Mouse (Mus musculus) forebrain, embryonic 15.5 days (tissue): ENCODE measurements around the gene Krt9. TPM values are rescaled to one million over a fixed set of nuclear protein-coding genes. Genes with fewer than 3 reads are reported as not detected.
"Not testable (repeated sequence)": the region's sequence is repeated elsewhere in the genome, so short reads cannot be mapped to it uniquely, and the experiment has no call there.

Experiments
- ATAC-seq: fragments of 200-750 bp; cut with Nextera tagmentation; replicated peaks from 2 replicates; pipeline ENCODE4 v1.8.0; 2017; ENCODE audit warnings: mild to moderate bottlenecking, moderate TSS enrichment, moderate library complexity
- H3K27ac ChIP-seq: fragments of 300-500 bp; sonication (generic); replicated peaks from 2 replicates; pipeline ENCODE4 v1.5.1; 2015; ENCODE audit warnings: mild to moderate bottlenecking, inconsistent platforms
- H3K27me3 ChIP-seq: fragments of 300-500 bp; sonication (generic); 2 replicates; pipeline ENCODE4 v1.6.1; 2015; ENCODE audit warnings: inconsistent platforms
- H3K36me3 ChIP-seq: fragments of 300-500 bp; sonication (generic); 2 replicates; pipeline ENCODE4 v1.6.1; 2015; ENCODE audit warnings: mild to moderate bottlenecking, inconsistent platforms
- H3K4me1 ChIP-seq: fragments of 300-500 bp; sonication (generic); 2 replicates; pipeline ENCODE4 v1.6.1; 2015; ENCODE audit warnings: inconsistent platforms
- H3K4me2 ChIP-seq: fragments of 300-500 bp; sonication (generic); replicated peaks from 2 replicates; pipeline ENCODE4 v1.6.1; 2015; ENCODE audit warnings: mild to moderate bottlenecking, inconsistent platforms
- H3K4me3 ChIP-seq: fragments of 300-500 bp; sonication (generic); 2 replicates; pipeline ENCODE4 v1.5.1; 2015; ENCODE audit warnings: mild to moderate bottlenecking, inconsistent platforms
- H3K9ac ChIP-seq: fragments of 300-500 bp; sonication (generic); replicated peaks from 2 replicates; pipeline ENCODE4 v1.6.1; 2015; ENCODE audit warnings: mild to moderate bottlenecking, inconsistent platforms
- H3K9me3 ChIP-seq: fragments of 300-500 bp; sonication (generic); 2 replicates; pipeline ENCODE4 v1.6.1; 2016; ENCODE audit warnings: inconsistent platforms
- WGBS: fragments of 180-500 bp; shearing (Covaris S2); methylation state at CpG from one replicate; pipeline ENCODE4 v1.1.7; 2015; ENCODE audit warnings: mixed read lengths; 5-methylcytosine and 5-hydroxymethylcytosine counted together
- polyA plus RNA-seq: library from polyadenylated mRNA; unstranded; fragments of >200 nt; fragmentation: Nextera tagmentation; extraction: Ambion mirVana; gene quantifications from 2 replicates; pipeline ENCODE4 v1.2.1, GENCODE M21; 2015

Krt9 gene
- polyA plus RNA-seq = not detected in 2 replicates

- Histone ChIP-seq H3K9me3 (no peaks in the 10 kb centered on the region), H3K9ac (no peak within 1 kb of the TSS), H3K36me3 (no peaks in the 10 kb centered on the region), H3K4me2 (no peak within 1 kb of the TSS), H3K4me3 (no peak within 1 kb of the TSS), H3K27me3 (no peaks in the 10 kb centered on the region), H3K27ac (no peak within 1 kb of the TSS), H3K4me1 (no peaks in the 10 kb centered on the region)
- ATAC-seq = no peak
- WGBS = 72% methylated on average over 9 of the region's 9 CpGs
Observed at GRCm38 (mm10) chr11:100192992-100193391, at the start of gene Krt9. Gene Krt9, minus strand, starts transcription at chr11:100193246.

- H3K9ac ChIP-seq, H3K4me2 ChIP-seq, ATAC-seq, H3K36me3 ChIP-seq, H3K4me3 ChIP-seq, H3K27me3 ChIP-seq, H3K4me1 ChIP-seq, H3K27ac ChIP-seq, H3K9me3 ChIP-seq: not testable (repeated sequence)
- 88% methylated on average over 4 of the region's 4 CpGs for WGBS
Observed at GRCm38 (mm10) chr11:100240272-100240671, 47.2 kb upstream of the Krt9 start.

DNA sequence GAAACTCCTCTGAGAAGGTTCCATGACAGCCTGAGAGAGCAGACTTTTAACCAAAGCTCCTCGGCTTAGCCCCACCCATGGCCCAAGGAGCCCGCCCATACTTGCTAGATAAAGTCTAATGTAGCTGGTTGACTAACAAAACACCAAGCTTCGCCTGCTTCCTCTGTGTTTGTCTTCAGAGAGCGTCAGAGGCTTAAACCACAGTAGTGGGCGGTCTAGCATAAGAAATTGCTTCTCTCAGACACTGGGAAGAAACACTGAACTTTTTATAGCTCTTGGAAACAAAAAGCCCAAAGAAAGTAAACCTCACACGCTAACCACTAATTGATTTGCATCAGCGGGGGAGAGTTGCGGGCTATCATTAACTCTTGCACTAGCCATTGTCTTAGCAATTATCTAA is 28.7 kb upstream of the Krt9 start:
- Histone ChIP-seq H3K4me1 (no peaks in the 10 kb centered on the region), H3K4me2 (no peak overlapping the region), H3K27me3 (no peaks in the 10 kb centered on the region), H3K9ac (no peak overlapping the region), H3K27ac (no peak overlapping the region), H3K9me3 (0 out of 2 replicates have a peak, but pooled peaks cover 7% of the 10 kb centered on the region), H3K36me3 (no peaks in the 10 kb centered on the region), H3K4me3 (no peak overlapping the region)
- WGBS = 42% methylated on average over 8 of the region's 8 CpGs
- ATAC-seq = no peak

- no peak overlapping the region for H3K4me2 ChIP-seq
- H3K36me3 ChIP-seq = no peaks in the 10 kb centered on the region
- H3K27me3 ChIP-seq = no peaks in the 10 kb centered on the region
- ATAC-seq = no peak
- 82% methylated on average over 4 of the region's 4 CpGs for WGBS
- no peak overlapping the region for H3K9ac ChIP-seq
- no peak overlapping the region for H3K4me3 ChIP-seq
- H3K4me1 ChIP-seq = no peaks in the 10 kb centered on the region
- H3K27ac ChIP-seq = no peak overlapping the region
- H3K9me3 ChIP-seq = no peaks in the 10 kb centered on the region
Observed at GRCm38 (mm10) chr11:100219304-100219703, 26.3 kb upstream of the Krt9 start.

DNA sequence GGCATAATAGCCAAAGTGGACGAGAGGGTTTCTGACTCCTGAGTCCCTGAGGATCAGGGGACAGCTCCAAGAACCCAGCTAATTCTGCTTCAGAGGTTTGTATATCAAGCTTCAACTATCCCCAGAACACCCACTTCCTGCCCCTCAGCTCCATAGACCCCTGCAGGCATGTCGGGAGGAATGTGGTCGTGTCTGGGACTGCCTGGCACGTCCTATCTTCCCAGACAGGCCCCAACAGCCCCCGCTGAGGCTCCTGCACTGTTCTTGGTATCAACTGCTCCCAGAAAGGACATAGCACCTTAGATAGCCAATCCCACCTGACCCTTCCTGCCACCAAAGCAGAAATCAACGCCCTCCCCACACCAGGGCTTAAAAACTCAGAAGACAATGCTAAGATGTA is 15.5 kb upstream of the Krt9 start:
- no peak overlapping the region for H3K4me2 ChIP-seq
- no peaks in the 10 kb centered on the region for H3K4me1 ChIP-seq
- H3K27me3 ChIP-seq = no peaks in the 10 kb centered on the region
- H3K9ac ChIP-seq = no peak overlapping the region
- no peak overlapping the region for H3K4me3 ChIP-seq
- 71% methylated on average over 6 of the region's 6 CpGs for WGBS
- no peaks in the 10 kb centered on the region for H3K9me3 ChIP-seq
- H3K36me3 ChIP-seq = no peaks in the 10 kb centered on the region
- no peak overlapping the region for H3K27ac ChIP-seq
- ATAC-seq = no peak

DNA sequence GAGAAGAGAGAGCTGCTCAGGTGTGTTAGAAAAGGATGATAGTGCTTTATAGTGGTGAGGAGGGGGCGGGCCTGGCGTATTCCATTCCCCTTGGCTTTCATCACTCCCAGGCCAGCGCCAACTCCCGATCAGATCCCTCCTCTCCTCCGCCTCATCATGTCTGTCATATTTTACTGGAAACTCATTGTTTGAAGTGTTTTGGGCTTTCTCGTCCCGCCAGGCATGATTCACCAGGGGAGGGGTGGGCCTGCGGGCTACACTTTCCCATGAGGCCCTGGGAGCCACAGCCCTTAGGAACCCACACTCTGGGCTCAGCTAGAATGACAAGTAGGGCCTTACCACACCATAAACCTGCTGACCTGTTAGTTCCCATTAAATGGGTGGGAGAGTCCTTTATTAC is 14.5 kb upstream of the Krt9 start, which contains the start of gene Krt14:
Gene Krt14, minus strand, starts transcription at position 51 of the 400 bp plus-strand sequence.
- H3K4me2 ChIP-seq = no peak within 1 kb of the TSS
- no peak within 1 kb of the TSS for H3K4me3 ChIP-seq
- no peak within 1 kb of the TSS for H3K9ac ChIP-seq
- ATAC-seq = no peak
- H3K27me3 ChIP-seq = no peaks in the 10 kb centered on the region
- no peaks in the 10 kb centered on the region for H3K9me3 ChIP-seq
- WGBS = 91% methylated on average over 8 of the region's 8 CpGs
- no peaks in the 10 kb centered on the region for H3K4me1 ChIP-seq
- H3K27ac ChIP-seq = no peak within 1 kb of the TSS
- H3K36me3 ChIP-seq = no peaks in the 10 kb centered on the region

GRCm38 (mm10) chr11:100203448-100203847 is 10.4 kb upstream of the Krt9 start:
- no peaks in the 10 kb centered on the region for H3K27me3 ChIP-seq
- H3K4me3 ChIP-seq = no peak overlapping the region
- WGBS = 24% methylated on average over 6 of the region's 6 CpGs
- no peak overlapping the region for H3K27ac ChIP-seq
- no peak for ATAC-seq
- no peak overlapping the region for H3K4me2 ChIP-seq
- no peaks in the 10 kb centered on the region for H3K36me3 ChIP-seq
- no peaks in the 10 kb centered on the region for H3K4me1 ChIP-seq
- H3K9me3 ChIP-seq = no peaks in the 10 kb centered on the region
- H3K9ac ChIP-seq = no peak overlapping the region

GRCm38 (mm10) chr11:100202906-100203305 is 9.9 kb upstream of the Krt9 start:
- WGBS = 79% methylated on average over 4 of the region's 4 CpGs
- no peak for ATAC-seq
- no peak overlapping the region for H3K27ac ChIP-seq

DNA sequence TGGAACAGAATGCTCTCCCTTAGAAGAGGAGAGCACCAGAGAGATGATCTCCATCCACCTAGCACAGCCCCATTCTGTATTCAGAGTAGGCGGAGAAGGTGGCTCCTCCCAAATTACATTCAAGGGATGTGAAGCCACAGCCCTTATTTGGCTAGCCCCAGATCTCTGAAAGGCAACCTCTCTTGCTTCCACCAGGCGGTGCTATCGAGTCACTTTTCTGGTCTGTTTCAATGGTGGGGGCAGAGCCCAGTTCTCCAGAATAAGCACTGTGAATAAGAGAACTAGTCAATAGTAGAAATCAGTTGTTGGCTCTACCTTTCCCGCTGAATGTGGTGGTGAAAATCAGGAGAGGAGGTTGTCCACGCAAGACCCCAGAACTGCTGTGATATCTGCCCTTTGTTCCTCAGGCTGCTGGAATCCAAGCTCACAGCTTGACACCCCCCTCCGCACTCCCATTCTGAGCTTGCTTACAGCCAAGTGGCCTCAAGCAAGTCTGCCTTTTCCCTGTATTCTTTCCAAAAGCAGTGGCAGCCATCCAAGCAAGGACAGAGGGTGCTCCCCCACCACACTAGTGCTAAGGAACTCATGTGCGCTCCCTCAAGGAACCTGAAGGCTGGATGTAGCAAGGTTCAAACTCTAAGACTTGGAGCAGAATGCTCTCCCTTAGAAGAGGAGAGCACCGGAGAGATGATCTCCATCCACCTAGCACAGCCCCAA is 7.2 kb upstream of the Krt9 start:
- Histone ChIP-seq H3K27ac (no peak overlapping the region), H3K4me1 (no peaks in the 10 kb centered on the region), H3K4me2 (no peak overlapping the region), H3K36me3 (no peaks in the 10 kb centered on the region), H3K9ac (no peak overlapping the region), H3K4me3 (no peak overlapping the region), H3K9me3 (no peaks in the 10 kb centered on the region), H3K27me3 (no peaks in the 10 kb centered on the region)
- WGBS = 47% methylated on average over 8 of the region's 8 CpGs
- ATAC-seq = no peak

More at GRCm38 (mm10) chr11:100202906-100203305, 9.9 kb upstream of the Krt9 start:
- Histone ChIP-seq H3K4me3 (no peak overlapping the region), H3K9me3 (no peaks in the 10 kb centered on the region), H3K9ac (no peak overlapping the region), H3K4me1 (no peaks in the 10 kb centered on the region), H3K27me3 (no peaks in the 10 kb centered on the region), H3K4me2 (no peak overlapping the region), H3K36me3 (no peaks in the 10 kb centered on the region)

GRCm38 (mm10) chr11:100198666-100199065 is 5.6 kb upstream of the Krt9 start:
- ATAC-seq = no peak
- Histone ChIP-seq H3K4me2 (no peak overlapping the region), H3K4me1 (no peaks in the 10 kb centered on the region), H3K9ac (no peak overlapping the region), H3K27ac (no peak overlapping the region), H3K9me3 (no peaks in the 10 kb centered on the region), H3K27me3 (no peaks in the 10 kb centered on the region), H3K36me3 (no peaks in the 10 kb centered on the region), H3K4me3 (no peak overlapping the region)
- 80% methylated on average over 4 of the region's 4 CpGs for WGBS

DNA sequence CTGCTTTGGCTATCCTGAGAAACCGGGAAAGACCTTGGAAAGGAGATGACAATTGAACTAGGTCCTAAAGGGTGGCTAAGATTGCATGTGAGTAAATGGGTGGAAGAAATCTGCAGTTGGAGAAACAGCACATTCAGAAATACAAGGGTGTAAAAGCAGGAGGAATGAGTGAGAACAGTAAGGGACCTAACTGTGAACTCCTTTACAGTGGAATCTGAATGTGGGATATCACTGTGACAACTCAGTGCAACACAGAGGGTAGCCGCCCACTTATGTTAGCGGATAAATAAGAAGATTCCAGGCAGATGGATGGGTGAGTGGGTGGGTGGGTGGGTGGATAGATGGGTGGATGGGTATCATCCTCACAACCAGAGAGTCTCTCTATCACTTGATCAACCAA is 1.2 kb downstream of the Krt9 start:
- H3K4me1 ChIP-seq = no peaks in the 10 kb centered on the region

DNA sequence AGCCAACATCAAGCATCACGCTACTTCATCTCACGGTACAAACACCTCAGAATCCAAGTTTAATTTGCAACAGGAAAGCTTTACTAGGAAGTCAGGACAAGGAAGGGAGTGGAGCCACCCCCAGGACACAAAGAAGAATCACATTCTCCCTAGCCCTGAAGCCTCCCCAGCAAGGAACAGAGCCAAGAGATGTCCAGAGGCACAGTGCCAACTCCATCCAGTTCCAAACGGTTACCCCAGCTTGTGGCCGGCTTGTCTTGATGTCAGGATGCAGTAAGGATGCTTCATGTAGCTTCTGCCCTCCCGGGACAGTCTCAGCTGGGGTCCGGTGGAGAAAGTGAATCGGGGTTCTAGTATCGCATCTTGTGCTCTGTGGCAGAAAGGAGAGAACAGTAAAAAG is 6.3 kb downstream of the Krt9 start:
- Histone ChIP-seq H3K36me3 (no peaks in the 10 kb centered on the region), H3K4me3 (no peak overlapping the region), H3K4me1 (no peaks in the 10 kb centered on the region), H3K27ac (no peak overlapping the region), H3K27me3 (no peaks in the 10 kb centered on the region), H3K9ac (no peak overlapping the region), H3K9me3 (no peaks in the 10 kb centered on the region), H3K4me2 (no peak overlapping the region)
- no peak for ATAC-seq
- WGBS = 87% methylated on average over 8 of the region's 8 CpGs

More for the DNA sequence above, 1.2 kb downstream of the Krt9 start:
- no peak overlapping the region for H3K9ac ChIP-seq
- no peak for ATAC-seq
- no peaks in the 10 kb centered on the region for H3K27me3 ChIP-seq
- WGBS = over 99% methylated on average over 3 of the region's 3 CpGs
- H3K27ac ChIP-seq = no peak overlapping the region
- no peak overlapping the region for H3K4me2 ChIP-seq
- H3K4me3 ChIP-seq = no peak overlapping the region
- H3K9me3 ChIP-seq = no peaks in the 10 kb centered on the region
- H3K36me3 ChIP-seq = no peaks in the 10 kb centered on the region

DNA sequence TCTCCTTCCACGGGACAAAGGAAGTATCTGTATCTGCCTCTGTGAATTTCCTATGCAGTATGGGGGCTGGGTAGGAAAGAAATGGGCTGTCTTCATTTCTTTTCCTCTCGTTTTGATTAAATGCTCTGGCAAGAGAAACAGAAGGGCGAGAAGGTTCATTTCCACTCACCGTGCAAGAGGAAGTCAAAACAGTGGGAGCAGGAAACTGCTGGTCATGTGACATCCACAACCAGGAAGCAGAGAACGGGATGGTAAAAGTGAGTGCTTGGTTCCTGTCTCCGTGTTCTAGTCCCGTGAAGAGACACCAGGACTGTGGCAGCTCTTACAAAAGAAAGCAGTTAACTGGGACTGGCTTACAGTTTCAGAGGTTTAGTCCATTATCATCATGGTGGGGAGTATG is 11.3 kb downstream of the Krt9 start:
- no peaks in the 10 kb centered on the region for H3K36me3 ChIP-seq
- no peak overlapping the region for H3K9ac ChIP-seq
- H3K27me3 ChIP-seq = no peaks in the 10 kb centered on the region
- no peak for ATAC-seq
- no peak overlapping the region for H3K4me3 ChIP-seq
- H3K4me1 ChIP-seq = no peaks in the 10 kb centered on the region
- no peak overlapping the region for H3K4me2 ChIP-seq
- no peaks in the 10 kb centered on the region for H3K9me3 ChIP-seq
- 80% methylated on average over 7 of the region's 7 CpGs for WGBS
- H3K27ac ChIP-seq = no peak overlapping the region
